Mouse (Mus musculus): ENCODE data around the gene Gphn.
"Not testable (repeated sequence)": the region's sequence is repeated elsewhere in the genome, so short reads cannot be mapped to it uniquely, and the experiment has no call there.

Gene Gphn

GRCm38 (mm10) chr12:78356472-78356871, 130.3 kb downstream of the Gphn start:
- DNase-seq (ENCODE audit: low spot score), result peak; percentile 9

DNA sequence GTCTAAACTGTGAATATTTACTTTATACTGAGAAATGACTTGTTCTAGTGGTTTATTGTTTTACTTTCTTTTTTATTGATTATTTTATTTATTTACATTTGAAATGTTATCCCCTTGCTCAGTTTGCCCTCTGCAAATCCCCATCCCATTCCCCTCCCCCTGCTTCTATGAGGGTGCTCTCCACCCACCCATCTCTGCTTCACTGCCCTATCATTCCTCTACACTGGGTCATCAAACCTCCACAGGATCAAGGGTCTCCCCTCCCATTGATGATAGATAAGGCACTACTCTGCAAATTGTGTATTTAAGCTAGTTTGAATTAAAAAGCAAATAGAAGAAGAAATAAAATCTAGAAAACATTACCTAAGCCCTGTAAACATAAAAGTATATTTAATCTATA, 163.1 kb downstream of the Gphn start:
- no peak for DNase-seq (ENCODE audit: low spot score)

- DNase-seq (ENCODE audit: low spot score), result no peak
Observed at GRCm38 (mm10) chr12:78395297-78395696, 169.1 kb downstream of the Gphn start.

GRCm38 (mm10) chr12:78407518-78407917, 181.3 kb downstream of the Gphn start:
- not testable (repeated sequence) for DNase-seq (ENCODE audit: low spot score)

GRCm38 (mm10) chr12:78522176-78522575, 296.0 kb downstream of the Gphn start:
- no peak for DNase-seq (ENCODE audit: low spot score)

- no peak for DNase-seq (ENCODE audit: low spot score)
Observed at GRCm38 (mm10) chr12:78522804-78523394, 296.7 kb downstream of the Gphn start.

GRCm38 (mm10) chr12:78537590-78537989, 311.4 kb downstream of the Gphn start:
- not testable (repeated sequence) for DNase-seq (ENCODE audit: low spot score)

DNA sequence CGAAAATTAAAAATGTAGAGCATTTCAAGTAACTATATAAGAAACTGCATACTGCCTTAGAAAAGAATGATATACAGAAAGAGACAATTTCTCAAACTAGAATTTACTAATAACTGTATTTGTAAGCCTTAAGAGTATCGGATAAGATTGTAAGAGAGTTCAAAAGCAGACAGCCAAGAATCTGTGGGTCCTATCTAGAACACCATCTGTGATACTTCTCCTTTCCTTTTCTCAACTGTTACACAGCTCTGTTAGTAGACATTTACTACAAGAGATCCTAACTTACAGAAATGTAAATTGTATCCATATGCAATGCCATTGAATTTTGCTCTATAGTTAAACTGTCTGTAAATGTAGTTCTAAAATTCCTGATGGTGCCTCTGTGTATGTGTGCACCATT, 324.7 kb downstream of the Gphn start:
- no peak for DNase-seq (ENCODE audit: low spot score)

DNA sequence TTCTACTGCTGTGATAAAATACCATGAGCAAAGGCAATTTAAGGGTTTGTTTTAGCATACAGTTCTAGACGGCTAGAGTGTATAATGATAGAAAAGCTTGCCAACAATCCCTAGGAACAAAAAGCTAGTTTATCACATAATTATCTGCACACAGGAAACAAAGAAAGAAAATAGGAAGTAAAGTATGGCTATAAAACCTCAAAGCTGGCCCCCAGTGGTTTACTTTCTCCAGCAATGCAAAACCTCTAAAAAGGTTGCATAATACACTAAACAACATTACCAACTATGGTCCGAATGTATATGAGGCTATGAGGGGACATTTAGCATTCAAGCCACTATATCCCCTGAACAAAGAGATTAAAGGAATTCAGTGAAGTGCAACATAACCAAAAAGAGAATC, 405.6 kb downstream of the Gphn start:
- DNase-seq (ENCODE audit: low spot score), result no peak

DNA sequence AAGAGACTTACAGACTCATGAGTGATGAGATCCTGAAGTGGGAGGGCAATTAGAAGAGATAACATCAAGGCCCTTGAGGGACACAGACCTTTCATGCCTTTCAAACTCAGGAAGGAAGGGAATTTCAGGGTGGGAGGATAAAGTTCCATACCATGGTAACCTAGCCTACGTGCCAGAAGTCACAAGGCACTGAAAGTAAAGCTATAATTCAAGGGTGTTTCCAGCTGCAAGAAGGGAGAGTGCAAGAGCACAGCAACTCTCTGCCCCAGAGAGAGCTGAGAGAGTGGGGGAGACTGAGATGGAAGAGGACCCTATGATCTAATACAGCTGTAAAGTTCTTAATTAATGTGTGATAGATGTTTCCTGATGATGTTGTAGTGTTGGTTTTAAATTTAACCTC, 413.3 kb downstream of the Gphn start:
- DNase-seq (ENCODE audit: low spot score), result no peak

- no peak for DNase-seq (ENCODE audit: low spot score)
Observed at GRCm38 (mm10) chr12:78640086-78640485, 413.9 kb downstream of the Gphn start.

- no peak for DNase-seq (ENCODE audit: low spot score)
Observed at GRCm38 (mm10) chr12:78641220-78641619, 415.0 kb downstream of the Gphn start.

GRCm38 (mm10) chr12:78643691-78644090, 417.5 kb downstream of the Gphn start:
- no peak for DNase-seq (ENCODE audit: low spot score)

- no peak for DNase-seq (ENCODE audit: low spot score)
Observed at GRCm38 (mm10) chr12:78645282-78645681, 419.1 kb downstream of the Gphn start.

- DNase-seq (ENCODE audit: low spot score), result no peak
Observed at GRCm38 (mm10) chr12:78659718-78660304, 433.6 kb downstream of the Gphn start.

DNA sequence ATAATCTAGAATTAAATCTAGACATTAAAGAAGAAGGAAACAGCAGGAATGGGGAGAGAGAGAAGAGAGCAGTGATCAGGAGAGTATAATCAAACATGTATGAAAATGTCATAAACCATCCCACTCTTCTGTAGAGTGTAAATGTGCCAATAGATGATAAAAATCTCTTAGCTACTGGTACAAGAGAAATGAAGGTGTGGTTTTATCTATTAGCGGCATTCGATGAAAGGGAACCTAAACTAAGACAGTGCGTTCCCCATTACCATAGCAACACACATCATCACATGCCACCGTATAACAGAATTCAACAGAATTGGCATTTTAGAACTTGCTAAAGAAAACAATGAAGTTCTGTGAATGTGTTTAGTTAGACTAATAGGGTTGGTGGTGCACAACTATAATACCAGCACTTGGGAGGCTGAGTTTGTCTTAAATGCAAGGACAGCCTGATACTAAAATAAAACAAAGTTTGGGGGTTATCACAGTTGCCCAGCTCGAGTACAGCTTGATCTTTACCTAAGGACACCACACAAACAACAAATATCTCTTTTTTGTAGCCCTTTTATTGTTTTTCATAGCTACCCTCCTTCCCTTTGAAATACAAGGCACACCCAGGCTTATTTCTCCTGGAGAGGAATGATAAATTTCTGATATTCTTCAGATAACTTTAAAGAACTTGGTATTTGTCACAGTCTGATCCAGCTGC, 452.1 kb downstream of the Gphn start:
- no peak for DNase-seq (ENCODE audit: low spot score)

DNA sequence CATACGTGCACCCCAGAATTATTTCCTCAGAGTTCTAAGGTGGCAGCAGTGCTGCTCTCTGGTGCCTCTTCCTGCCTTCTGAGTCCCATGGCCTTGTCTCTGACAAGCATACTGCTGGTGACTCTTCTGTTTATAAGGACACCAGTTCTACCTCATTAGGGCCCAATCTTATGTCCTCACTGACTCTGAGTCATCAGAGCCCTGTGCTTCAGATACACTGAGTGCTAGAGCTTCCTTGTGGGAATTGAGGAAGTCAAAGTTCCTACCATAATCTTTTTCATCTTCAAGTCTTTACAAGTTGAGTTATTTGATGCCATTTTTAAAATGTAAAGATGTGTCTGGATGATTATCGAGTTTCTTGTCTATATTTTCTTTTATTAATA, 452.6 kb downstream of the Gphn start:
- no peak for DNase-seq (ENCODE audit: low spot score)

DNA sequence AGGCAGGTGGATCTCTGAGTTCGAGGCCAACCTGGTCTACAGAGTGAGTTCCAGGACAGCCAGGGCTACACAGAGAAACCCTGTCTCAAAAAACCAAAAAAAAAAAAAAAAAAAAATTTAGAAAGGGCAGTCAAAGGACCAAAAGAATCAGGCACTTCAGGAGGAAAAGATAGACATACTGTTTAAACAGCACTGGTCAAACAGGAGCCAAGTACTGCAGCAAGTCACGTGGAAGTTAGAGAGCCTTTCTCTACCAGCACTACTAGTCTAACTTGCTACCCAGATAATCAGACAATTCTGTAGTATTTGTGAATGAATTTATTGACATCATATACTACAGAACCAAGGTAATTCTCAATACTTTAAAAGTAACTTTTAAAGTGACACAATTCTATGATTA, 454.9 kb downstream of the Gphn start:
- no peak for DNase-seq (ENCODE audit: low spot score)

DNA sequence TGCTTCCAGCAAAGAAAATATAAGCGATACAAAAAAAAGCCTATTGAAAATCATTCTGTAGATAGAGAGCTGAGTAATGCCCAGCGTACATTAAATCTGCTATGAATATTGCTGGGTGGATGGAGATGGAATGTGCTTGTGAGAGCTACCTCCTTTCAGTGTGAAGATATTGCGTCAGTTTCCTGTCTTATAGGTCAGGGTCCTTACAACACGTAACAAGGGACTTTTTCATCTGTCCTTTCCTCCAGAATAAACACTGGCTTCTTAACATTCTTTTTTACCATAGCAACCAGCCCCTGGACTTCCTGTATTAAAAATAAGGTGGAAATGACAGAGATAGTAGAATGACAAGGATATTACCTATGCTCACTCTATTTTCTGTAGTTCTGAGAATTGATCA, 456.1 kb downstream of the Gphn start:
- no peak for DNase-seq (ENCODE audit: low spot score)

DNA sequence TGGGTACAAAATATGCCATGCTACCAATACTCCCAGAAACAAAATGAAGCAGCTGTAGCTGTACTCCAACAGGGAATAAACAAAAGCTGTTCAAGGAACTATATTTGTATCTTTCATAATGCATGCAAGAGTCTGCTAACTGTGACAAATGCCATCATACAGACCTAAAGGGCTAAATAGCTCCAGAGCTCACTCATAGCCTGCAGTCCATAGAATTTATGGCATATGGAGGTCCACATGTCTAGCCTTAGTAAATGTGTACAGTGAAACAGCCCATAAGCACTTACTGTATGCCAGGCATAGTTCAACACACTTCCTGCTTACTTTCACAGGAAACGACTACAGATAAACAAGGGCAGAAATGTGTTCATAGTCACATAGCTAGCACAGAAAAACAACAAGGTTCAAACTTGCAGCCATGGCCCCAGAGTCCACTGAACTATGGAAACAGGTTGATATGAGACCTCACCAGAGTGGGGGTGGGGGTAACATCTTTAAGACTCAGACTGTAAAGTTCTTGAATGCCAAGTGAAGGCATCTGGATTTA, 459.6 kb downstream of the Gphn start:
- no peak for DNase-seq (ENCODE audit: low spot score)

GRCm38 (mm10) chr12:78688876-78689275, 462.7 kb downstream of the Gphn start:
- DNase-seq (ENCODE audit: low spot score), result no peak

DNA sequence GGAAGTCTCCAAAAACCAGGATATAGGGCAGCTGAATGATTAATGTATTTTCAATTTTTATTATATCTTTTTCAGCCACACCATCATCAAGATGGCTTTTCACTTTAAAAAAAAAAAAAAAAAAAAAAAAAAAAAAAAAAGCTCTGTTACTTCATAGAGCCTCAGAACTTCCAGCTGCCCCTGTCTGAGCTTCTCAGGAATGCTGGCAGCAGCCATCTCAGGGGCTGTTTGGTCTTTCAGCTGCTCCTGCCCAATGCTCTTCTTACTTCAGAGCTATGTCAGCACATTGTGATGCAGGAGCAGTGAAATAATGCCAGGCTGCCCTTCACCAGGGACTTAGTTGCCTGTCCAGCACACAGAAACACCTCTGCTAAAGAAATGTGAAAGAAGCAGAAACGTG, 465.1 kb downstream of the Gphn start, which contains the start of gene Fam71d:
Gene Fam71d, plus strand, starts transcription at position 211 of the 400 bp plus-strand sequence.
- no peak for DNase-seq (ENCODE audit: low spot score)

GRCm38 (mm10) chr12:78693281-78693680, 467.1 kb downstream of the Gphn start:
- no peak for DNase-seq (ENCODE audit: low spot score)
